In the genomic region with DNA sequence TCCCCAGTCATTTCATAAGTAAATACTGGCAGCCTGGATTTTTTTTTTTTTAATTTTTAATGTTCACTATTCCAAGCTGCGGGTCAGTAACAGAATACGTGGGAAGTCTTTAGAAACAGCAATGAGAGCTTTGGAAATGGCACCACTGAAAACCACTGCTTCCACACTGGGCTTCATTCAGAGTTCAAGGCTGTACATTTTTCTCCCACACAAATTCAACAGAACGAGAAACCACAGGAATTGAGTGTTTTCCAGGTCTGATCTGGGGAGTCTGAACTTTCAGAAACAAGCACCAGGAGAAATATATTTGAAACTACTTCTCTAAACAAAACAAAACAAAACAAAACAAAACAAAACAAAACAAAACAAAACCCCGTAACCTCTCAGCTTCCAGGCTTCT, we compare ENCODE assay signal across 11 mouse cellular contexts.
"Had no signal": no experiment of that assay in that cellular context is flagged by ENCODE, and none has a peak within 500 bp of the region (broad histone marks: within the 10 kb centered on the region; RNA-seq: fewer than 3 reads in every experiment).

No protein-coding gene starts in this region.

- H3K4me3 ChIP-seq: liver, embryonic 12.5 days; lung, embryonic 15.5 days; midbrain, embryonic 12.5 days; neural tube, embryonic 13.5 days had no signal

- H3K9ac ChIP-seq: liver, embryonic 12.5 days; lung, embryonic 15.5 days; midbrain, embryonic 12.5 days; neural tube, embryonic 13.5 days had no signal

- H3K27ac ChIP-seq: liver, embryonic 12.5 days; lung, embryonic 15.5 days; midbrain, embryonic 12.5 days had no signal

- H3K36me3 ChIP-seq: liver, embryonic 12.5 days; lung, embryonic 15.5 days; midbrain, embryonic 12.5 days; neural tube, embryonic 13.5 days had no signal

- ATAC-seq: liver, embryonic 12.5 days had no signal

- DNase-seq: kidney, adult 8-10 months; kidney, postnatal 36 days; layer of hippocampus, adult 9-11 months; layer of hippocampus, postnatal 36 days; lung, postnatal 14 days; right cerebral cortex, postnatal 25 days; thymus, postnatal 36 days had no signal

- H3K4me1 ChIP-seq: liver, embryonic 12.5 days; lung, embryonic 15.5 days had no signal

- H3K9me3 ChIP-seq: liver, embryonic 12.5 days; lung, embryonic 15.5 days; midbrain, embryonic 12.5 days; neural tube, embryonic 13.5 days had no signal

- H3K27me3 ChIP-seq: liver, embryonic 12.5 days; midbrain, embryonic 12.5 days had no signal

- H3K4me2 ChIP-seq: liver, embryonic 12.5 days; lung, embryonic 15.5 days; midbrain, embryonic 12.5 days; neural tube, embryonic 13.5 days had no signal
